Mouse (Mus musculus) hindbrain, embryonic 16.5 days (tissue): ENCODE data around the gene Slc29a2. TPM values are rescaled to one million over a fixed set of nuclear protein-coding genes. Genes with fewer than 3 reads are reported as not detected.
A peak's percentile ranks its signal among the peaks of the same experiment; 100 is the strongest.

ENCODE experiments used
- ATAC-seq: fragments of 200-750 bp; cut with Nextera tagmentation; 2 replicates; pipeline ENCODE4 v1.8.0; 2017; ENCODE audit warnings: moderate TSS enrichment, moderate library complexity
- H3K27ac ChIP-seq: fragments of 300-500 bp; sonication (generic); 2 replicates; pipeline ENCODE4 v1.5.1; 2014; ENCODE audit warnings: low read depth, mild to moderate bottlenecking, control low read depth, low read length, moderate library complexity
- H3K27me3 ChIP-seq: fragments of 300-500 bp; sonication (generic); replicated peaks from 2 replicates; pipeline ENCODE4 v1.6.1; 2014; ENCODE audit warnings: low read length; ENCODE audit not compliant: control insufficient read depth, insufficient read depth
- H3K36me3 ChIP-seq: fragments of 300-500 bp; sonication (generic); 2 replicates; pipeline ENCODE4 v1.6.1; 2014; ENCODE audit warnings: mild to moderate bottlenecking, low read length, moderate library complexity, mixed read lengths; ENCODE audit not compliant: control insufficient read depth, insufficient read depth
- H3K4me1 ChIP-seq: fragments of 300-500 bp; sonication (generic); 2 replicates; pipeline ENCODE4 v1.6.1; 2014; ENCODE audit warnings: low read depth, low read length; ENCODE audit not compliant: control insufficient read depth, insufficient read depth
- H3K4me2 ChIP-seq: fragments of 300-500 bp; sonication (generic); 2 replicates; pipeline ENCODE4 v1.6.1; 2014; ENCODE audit warnings: mild to moderate bottlenecking, low read length, control low read depth, moderate library complexity
- H3K4me3 ChIP-seq: fragments of 300-500 bp; sonication (generic); 2 replicates; pipeline ENCODE4 v1.5.1; 2014; ENCODE audit warnings: mild to moderate bottlenecking, low read length, control low read depth, moderate library complexity
- H3K9ac ChIP-seq: fragments of 300-500 bp; sonication (generic); 2 replicates; pipeline ENCODE4 v1.6.1; 2014; ENCODE audit warnings: low read depth, mild to moderate bottlenecking, control low read depth, low read length, moderate library complexity
- H3K9me3 ChIP-seq: fragments of 300-500 bp; sonication (generic); 2 replicates; pipeline ENCODE4 v1.6.1; 2014; ENCODE audit warnings: mild to moderate bottlenecking, low read length, moderate library complexity; ENCODE audit not compliant: control insufficient read depth
- WGBS: fragments of 180-500 bp; shearing (Covaris S2); extraction: QIAGEN DNeasy Blood & Tissue Kit; methylation state at CpG from one replicate; pipeline ENCODE4 v1.1.7; 2014; 5-methylcytosine and 5-hydroxymethylcytosine counted together
- polyA plus RNA-seq: library from polyadenylated mRNA; unstranded; fragments of >200 nt; fragmentation: Nextera tagmentation; extraction: Ambion mirVana; gene quantifications from 2 replicates; pipeline ENCODE4 v1.2.1, GENCODE M21; 2015

Gene Slc29a2
- polyA plus RNA-seq, 1 experiment from 2014 or later = 15.0 TPM

GRCm38 (mm10) chr19:5069978-5070377 lies 46.3 kb downstream of the Slc29a2 start:
- peaks cover 25% of the 10 kb centered on the region for H3K4me1 ChIP-seq
- ATAC-seq = no peak
- H3K4me3 ChIP-seq = no peak overlapping the region
- no peaks in the 10 kb centered on the region for H3K36me3 ChIP-seq
- H3K9me3 ChIP-seq = no peaks in the 10 kb centered on the region
- H3K27ac ChIP-seq = no peak overlapping the region
- no peak overlapping the region for H3K9ac ChIP-seq
- 83% methylated on average over 7 of the region's 7 CpGs for WGBS
- H3K4me2 ChIP-seq = peak overlapping the region; percentile 21
- peaks cover 16% of the 10 kb centered on the region for H3K27me3 ChIP-seq

- 10% methylated on average over 11 of the region's 11 CpGs for WGBS
- H3K4me1 ChIP-seq = peaks cover 25% of the 10 kb centered on the region
- H3K9ac ChIP-seq = peak overlapping the region; percentile 63; the same call in 1 of the 2 replicates
- peak overlapping the region; percentile 45 for H3K4me3 ChIP-seq
- H3K36me3 ChIP-seq = no peaks in the 10 kb centered on the region
- peak overlapping the region; percentile 54 for H3K27ac ChIP-seq
- peaks cover 16% of the 10 kb centered on the region for H3K27me3 ChIP-seq
- H3K4me2 ChIP-seq = peak overlapping the region; percentile 81
- no peak for ATAC-seq
- H3K9me3 ChIP-seq = no peaks in the 10 kb centered on the region
Measured at GRCm38 (mm10) chr19:5071077-5071476, 47.4 kb downstream of the Slc29a2 start.

- H3K4me3 ChIP-seq = peak overlapping the region; percentile 45
- H3K36me3 ChIP-seq = no peaks in the 10 kb centered on the region
- H3K9me3 ChIP-seq = no peaks in the 10 kb centered on the region
- H3K27ac ChIP-seq = peak overlapping the region; percentile 54
- H3K4me2 ChIP-seq = peak overlapping the region; percentile 81
- peaks cover 25% of the 10 kb centered on the region for H3K4me1 ChIP-seq
- peak; percentile 71 for ATAC-seq
- H3K9ac ChIP-seq = peak overlapping the region; percentile 63
- WGBS = 1% methylated on average over 38 of the region's 40 CpGs
- peaks cover 15% of the 10 kb centered on the region for H3K27me3 ChIP-seq
Measured at GRCm38 (mm10) chr19:5071545-5072369, 48.1 kb downstream of the Slc29a2 start.

GRCm38 (mm10) chr19:5072389-5073019 lies 48.8 kb downstream of the Slc29a2 start:
- peaks cover 23% of the 10 kb centered on the region for H3K4me1 ChIP-seq
- H3K4me3 ChIP-seq = peak overlapping the region; percentile 45
- WGBS = 2% methylated on average over 20 of the region's 20 CpGs
- no peaks in the 10 kb centered on the region for H3K36me3 ChIP-seq
- peaks cover 9% of the 10 kb centered on the region for H3K27me3 ChIP-seq
- H3K27ac ChIP-seq = no peak overlapping the region
- H3K9ac ChIP-seq = peak overlapping the region; percentile 63; the same call in 1 of the 2 replicates
- peak overlapping the region; percentile 81 for H3K4me2 ChIP-seq
- ATAC-seq = peak; percentile 7; the same call in 1 of the 2 replicates
- no peaks in the 10 kb centered on the region for H3K9me3 ChIP-seq

- no peak for ATAC-seq
- no peak overlapping the region for H3K27ac ChIP-seq
- no peak overlapping the region for H3K9ac ChIP-seq
- 2% methylated on average over 15 of the region's 15 CpGs for WGBS
- peak overlapping the region; percentile 81 for H3K4me2 ChIP-seq
- H3K4me1 ChIP-seq = peaks cover 19% of the 10 kb centered on the region
- H3K36me3 ChIP-seq = no peaks in the 10 kb centered on the region
- H3K9me3 ChIP-seq = no peaks in the 10 kb centered on the region
- peak overlapping the region; percentile 24 for H3K4me3 ChIP-seq
- H3K27me3 ChIP-seq = peaks cover 9% of the 10 kb centered on the region
Measured at GRCm38 (mm10) chr19:5073028-5073427, 49.4 kb downstream of the Slc29a2 start.

GRCm38 (mm10) chr19:5073518-5073917 lies 49.9 kb downstream of the Slc29a2 start:
- H3K27ac ChIP-seq = no peak overlapping the region
- peaks cover 14% of the 10 kb centered on the region for H3K4me1 ChIP-seq
- H3K27me3 ChIP-seq = peaks cover 8% of the 10 kb centered on the region
- H3K4me3 ChIP-seq = no peak overlapping the region
- no peak overlapping the region for H3K9ac ChIP-seq
- no peak overlapping the region for H3K4me2 ChIP-seq
- 47% methylated on average over 5 of the region's 5 CpGs for WGBS
- H3K9me3 ChIP-seq = no peaks in the 10 kb centered on the region
- H3K36me3 ChIP-seq = no peaks in the 10 kb centered on the region
- ATAC-seq = no peak

- no peak overlapping the region for H3K27ac ChIP-seq
- H3K36me3 ChIP-seq = peaks cover 4% of the 10 kb centered on the region
- no peak for ATAC-seq
- no peaks in the 10 kb centered on the region; the same call in 1 of the 2 replicates for H3K4me1 ChIP-seq
- no peak overlapping the region for H3K4me3 ChIP-seq
- H3K27me3 ChIP-seq = peaks cover 36% of the 10 kb centered on the region
- H3K9me3 ChIP-seq = no peaks in the 10 kb centered on the region
- no peak overlapping the region for H3K9ac ChIP-seq
- 88% methylated on average over 1 of the region's 1 CpGs for WGBS
- no peak overlapping the region for H3K4me2 ChIP-seq
Measured at GRCm38 (mm10) chr19:5079279-5079678, 55.6 kb downstream of the Slc29a2 start.
